Mouse (Mus musculus): ENCODE measurements at regions not wholly inside any gene's neighbourhood (a gene's known extent, or its start where the extent isn't known, plus 50 kb on each side); places are given as distances from the start of the nearest gene placed in this dataset.

DNA sequence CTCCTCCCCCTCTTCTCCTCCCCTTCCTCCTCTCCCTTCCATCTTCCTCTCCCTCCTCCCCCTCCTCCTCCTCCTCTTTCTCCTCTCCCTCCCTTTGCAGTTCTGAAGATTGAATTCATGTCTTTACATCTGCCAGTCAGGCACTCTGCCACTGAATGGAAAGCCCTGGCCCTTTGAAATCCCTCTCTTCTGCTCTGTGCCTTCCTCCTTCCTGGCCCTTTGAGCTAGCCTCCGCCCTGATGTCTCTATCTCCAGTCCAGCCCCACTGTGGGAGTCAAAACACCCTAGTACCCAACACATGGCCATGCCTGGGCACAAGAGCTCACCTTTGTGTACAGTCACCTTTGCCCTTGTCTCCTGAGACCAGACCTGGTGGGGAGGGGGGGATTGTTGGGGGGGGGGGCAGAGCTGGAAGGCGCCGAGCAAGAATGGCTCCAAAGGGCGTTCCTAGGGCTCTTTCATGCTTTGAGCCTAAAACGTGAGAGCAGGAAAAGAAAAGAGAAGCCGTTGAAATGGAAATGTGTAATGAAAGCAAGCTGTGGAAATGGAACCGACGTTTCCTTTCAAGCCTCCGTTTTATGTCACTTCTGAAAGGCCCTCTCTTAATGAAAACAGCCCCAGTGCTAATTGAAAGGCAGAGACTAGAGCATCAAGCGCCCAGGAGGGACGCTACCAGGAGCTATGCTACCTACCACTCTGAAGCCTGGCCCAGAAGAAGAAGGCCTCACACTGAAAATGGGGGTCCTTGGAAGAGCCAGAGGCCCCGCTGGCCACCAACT is 291.5 kb downstream of the Ptpru start:
- Histone ChIP-seq H3K4me1 (ENCODE audit: control insufficient read depth, insufficient read depth, low read length) (no peaks in the 10 kb centered on the region), H3K9ac (ENCODE audit: low read depth, poor library complexity, severe bottlenecking) (no peak overlapping the region), H3K27me3 (ENCODE audit: control insufficient read depth, insufficient read depth, low read length, poor library complexity, severe bottlenecking) (no peaks in the 10 kb centered on the region), H3K4me3 (ENCODE audit: low read depth, low read length) (no peak overlapping the region), H3K9me3 (replicated peaks; ENCODE audit: control insufficient read depth, insufficient read depth, low read length, poor library complexity, severe bottlenecking) (no peaks in the 10 kb centered on the region), H3K36me3 (ENCODE audit: control insufficient read depth, insufficient read depth, low read length, poor library complexity, severe bottlenecking) (no peaks in the 10 kb centered on the region), H3K27ac (ENCODE audit: insufficient read depth, low read length) (no peak overlapping the region)
- TF ChIP-seq CTCF (IDR thresholded peaks at IDR 0.05; ENCODE audit: low read depth, low read length) = no peak
- TF ChIP-seq EP300 (IDR thresholded peaks at IDR 0.05; ENCODE audit: insufficient read depth, low read depth, low read length) = no peak
- TF ChIP-seq POLR2A (IDR thresholded peaks at IDR 0.05; ENCODE audit: insufficient read depth, low read length) = no peak

GRCm38 (mm10) chr4:131549581-131549980 is 288.5 kb downstream of the Ptpru start:
- Histone ChIP-seq H3K4me3 (ENCODE audit: low read depth, low read length) (no peak overlapping the region), H3K4me1 (ENCODE audit: control insufficient read depth, insufficient read depth, low read length) (no peaks in the 10 kb centered on the region), H3K27ac (ENCODE audit: insufficient read depth, low read length) (no peak overlapping the region), H3K9ac (ENCODE audit: low read depth, poor library complexity, severe bottlenecking) (no peak overlapping the region), H3K9me3 (replicated peaks; ENCODE audit: control insufficient read depth, insufficient read depth, low read length, poor library complexity, severe bottlenecking) (no peaks in the 10 kb centered on the region), H3K36me3 (ENCODE audit: control insufficient read depth, insufficient read depth, low read length, poor library complexity, severe bottlenecking) (no peaks in the 10 kb centered on the region), H3K27me3 (ENCODE audit: control insufficient read depth, insufficient read depth, low read length, poor library complexity, severe bottlenecking) (no peaks in the 10 kb centered on the region)
- TF ChIP-seq POLR2A (IDR thresholded peaks at IDR 0.05; ENCODE audit: insufficient read depth, low read length) (no peak), CTCF (IDR thresholded peaks at IDR 0.05; ENCODE audit: low read depth, low read length) (no peak), EP300 (IDR thresholded peaks at IDR 0.05; ENCODE audit: insufficient read depth, low read depth, low read length) (no peak)

- Histone ChIP-seq H3K9ac (ENCODE audit: low read depth, poor library complexity, severe bottlenecking) (no peak overlapping the region), H3K36me3 (ENCODE audit: control insufficient read depth, insufficient read depth, low read length, poor library complexity, severe bottlenecking) (no peaks in the 10 kb centered on the region), H3K27me3 (ENCODE audit: control insufficient read depth, insufficient read depth, low read length, poor library complexity, severe bottlenecking) (0 out of 2 replicates have a peak, but pooled peaks cover 1% of the 10 kb centered on the region), H3K9me3 (replicated peaks; ENCODE audit: control insufficient read depth, insufficient read depth, low read length, poor library complexity, severe bottlenecking) (no peaks in the 10 kb centered on the region), H3K4me1 (ENCODE audit: control insufficient read depth, insufficient read depth, low read length) (no peaks in the 10 kb centered on the region), H3K27ac (ENCODE audit: insufficient read depth, low read length) (no peak overlapping the region), H3K4me3 (ENCODE audit: low read depth, low read length) (no peak overlapping the region)
- TF ChIP-seq POLR2A (IDR thresholded peaks at IDR 0.05; ENCODE audit: insufficient read depth, low read length) = no peak
- TF ChIP-seq EP300 (IDR thresholded peaks at IDR 0.05; ENCODE audit: insufficient read depth, low read depth, low read length) = no peak
- no peak for TF ChIP-seq CTCF (IDR thresholded peaks at IDR 0.05; ENCODE audit: low read depth, low read length)
Measured at GRCm38 (mm10) chr4:131558513-131558912, 279.6 kb downstream of the Ptpru start.

DNA sequence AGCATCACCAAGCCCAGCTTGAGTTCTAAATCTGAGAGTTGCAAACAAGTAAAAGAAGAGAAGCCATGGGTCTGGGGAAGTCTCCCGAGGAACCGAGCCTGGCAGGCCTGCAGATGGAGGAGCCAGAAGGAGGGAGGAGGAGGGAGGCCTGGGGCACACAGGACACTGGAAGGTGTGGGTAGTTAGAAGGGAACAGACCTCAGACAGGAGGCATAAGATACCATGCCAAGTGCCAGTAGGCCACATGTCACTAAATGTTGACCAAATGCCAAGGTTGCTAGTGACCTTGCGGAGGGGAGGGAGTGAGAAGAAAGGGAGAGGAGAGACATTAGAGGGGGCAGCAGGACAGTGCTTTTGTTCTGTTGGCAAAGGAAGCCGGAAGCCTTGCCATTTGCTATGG is 274.2 kb downstream of the Ptpru start:
- TF ChIP-seq EP300 (IDR thresholded peaks at IDR 0.05; ENCODE audit: insufficient read depth, low read depth, low read length) (no peak), POLR2A (IDR thresholded peaks at IDR 0.05; ENCODE audit: insufficient read depth, low read length) (no peak), CTCF (IDR thresholded peaks at IDR 0.05; ENCODE audit: low read depth, low read length) (no peak)
- H3K27ac ChIP-seq (ENCODE audit: insufficient read depth, low read length) = no peak overlapping the region
- H3K9ac ChIP-seq (ENCODE audit: low read depth, poor library complexity, severe bottlenecking) = no peak overlapping the region
- no peaks in the 10 kb centered on the region for H3K36me3 ChIP-seq (ENCODE audit: control insufficient read depth, insufficient read depth, low read length, poor library complexity, severe bottlenecking)
- no peak overlapping the region for H3K4me3 ChIP-seq (ENCODE audit: low read depth, low read length)
- H3K9me3 ChIP-seq (replicated peaks; ENCODE audit: control insufficient read depth, insufficient read depth, low read length, poor library complexity, severe bottlenecking) = no peaks in the 10 kb centered on the region
- H3K27me3 ChIP-seq (ENCODE audit: control insufficient read depth, insufficient read depth, low read length, poor library complexity, severe bottlenecking) = 0 out of 2 replicates have a peak, but pooled peaks cover 1% of the 10 kb centered on the region
- no peaks in the 10 kb centered on the region for H3K4me1 ChIP-seq (ENCODE audit: control insufficient read depth, insufficient read depth, low read length)

GRCm38 (mm10) chr4:131565203-131565602 is 272.9 kb downstream of the Ptpru start:
- Histone ChIP-seq H3K36me3 (ENCODE audit: control insufficient read depth, insufficient read depth, low read length, poor library complexity, severe bottlenecking) (no peaks in the 10 kb centered on the region), H3K27me3 (ENCODE audit: control insufficient read depth, insufficient read depth, low read length, poor library complexity, severe bottlenecking) (0 out of 2 replicates have a peak, but pooled peaks cover 1% of the 10 kb centered on the region), H3K9ac (ENCODE audit: low read depth, poor library complexity, severe bottlenecking) (no peak overlapping the region), H3K27ac (ENCODE audit: insufficient read depth, low read length) (no peak overlapping the region), H3K4me1 (ENCODE audit: control insufficient read depth, insufficient read depth, low read length) (no peaks in the 10 kb centered on the region), H3K9me3 (replicated peaks; ENCODE audit: control insufficient read depth, insufficient read depth, low read length, poor library complexity, severe bottlenecking) (no peaks in the 10 kb centered on the region), H3K4me3 (ENCODE audit: low read depth, low read length) (no peak overlapping the region)
- TF ChIP-seq EP300 (IDR thresholded peaks at IDR 0.05; ENCODE audit: insufficient read depth, low read depth, low read length) (no peak), CTCF (IDR thresholded peaks at IDR 0.05; ENCODE audit: low read depth, low read length) (no peak), POLR2A (IDR thresholded peaks at IDR 0.05; ENCODE audit: insufficient read depth, low read length) (no peak)

DNA sequence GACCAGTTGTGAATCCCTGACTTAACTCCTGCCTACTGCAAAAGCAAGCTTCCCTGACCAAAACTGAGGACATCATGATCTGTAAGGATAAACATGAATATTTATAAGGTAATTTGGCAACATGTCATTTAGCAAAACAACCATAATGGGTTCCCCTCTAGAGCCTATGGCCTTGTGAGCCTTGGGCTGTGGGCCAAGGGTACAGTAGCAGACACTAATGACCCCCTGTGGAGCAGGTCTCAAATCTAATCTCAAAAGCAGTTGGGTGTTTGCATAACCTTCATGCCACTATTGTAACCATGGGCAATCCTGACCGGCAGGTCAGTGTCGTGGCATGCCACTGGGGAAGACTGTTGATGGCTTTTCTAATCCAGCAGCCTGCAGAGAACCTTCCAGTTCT is 270.8 kb downstream of the Ptpru start:
- Histone ChIP-seq H3K27me3 (ENCODE audit: control insufficient read depth, insufficient read depth, low read length, poor library complexity, severe bottlenecking) (0 out of 2 replicates have a peak, but pooled peaks cover 1% of the 10 kb centered on the region), H3K9me3 (replicated peaks; ENCODE audit: control insufficient read depth, insufficient read depth, low read length, poor library complexity, severe bottlenecking) (no peaks in the 10 kb centered on the region), H3K36me3 (ENCODE audit: control insufficient read depth, insufficient read depth, low read length, poor library complexity, severe bottlenecking) (no peaks in the 10 kb centered on the region), H3K27ac (ENCODE audit: insufficient read depth, low read length) (no peak overlapping the region), H3K4me1 (ENCODE audit: control insufficient read depth, insufficient read depth, low read length) (no peaks in the 10 kb centered on the region), H3K9ac (ENCODE audit: low read depth, poor library complexity, severe bottlenecking) (no peak overlapping the region), H3K4me3 (ENCODE audit: low read depth, low read length) (no peak overlapping the region)
- TF ChIP-seq CTCF (IDR thresholded peaks at IDR 0.05; ENCODE audit: low read depth, low read length) (no peak), EP300 (IDR thresholded peaks at IDR 0.05; ENCODE audit: insufficient read depth, low read depth, low read length) (no peak), POLR2A (IDR thresholded peaks at IDR 0.05; ENCODE audit: insufficient read depth, low read length) (no peak)

Data from ES-Bruce4 (cell line).